Mouse (Mus musculus) liver, embryonic 12.5 days (tissue): ENCODE measurements around the gene Trpm6. TPM values are rescaled to one million over a fixed set of nuclear protein-coding genes. Genes with fewer than 3 reads are reported as not detected.
"Not testable (repeated sequence)": the region's sequence is repeated elsewhere in the genome, so short reads cannot be mapped to it uniquely, and the experiment has no call there.

Experiments used
- ATAC-seq: fragments of 200-750 bp; cut with Nextera tagmentation; 2 replicates; pipeline ENCODE4 v1.8.0; 2017; ENCODE audit warnings: moderate number of reproducible peaks, mild to moderate bottlenecking, moderate library complexity
- H3K27ac ChIP-seq: fragments of 300-500 bp; sonication (generic); 2 replicates; pipeline ENCODE4 v1.5.1; 2016; ENCODE audit warnings: mild to moderate bottlenecking
- H3K27me3 ChIP-seq: fragments of 300-500 bp; sonication (generic); replicated peaks from 2 replicates; pipeline ENCODE4 v1.6.1; 2016; ENCODE audit warnings: mild to moderate bottlenecking, moderate library complexity
- H3K36me3 ChIP-seq: fragments of 300-500 bp; sonication (generic); 2 replicates; pipeline ENCODE4 v1.6.1; 2016; ENCODE audit warnings: mild to moderate bottlenecking, moderate library complexity
- H3K4me1 ChIP-seq: fragments of 300-500 bp; sonication (generic); 2 replicates; pipeline ENCODE4 v1.6.1; 2016
- H3K4me2 ChIP-seq: fragments of 300-500 bp; sonication (generic); 2 replicates; pipeline ENCODE4 v1.6.1; 2016; ENCODE audit warnings: mild to moderate bottlenecking, moderate library complexity
- H3K4me3 ChIP-seq: fragments of 300-500 bp; sonication (generic); 2 replicates; pipeline ENCODE4 v1.5.1; 2016; ENCODE audit warnings: mild to moderate bottlenecking, moderate library complexity
- H3K9ac ChIP-seq: fragments of 300-500 bp; sonication (generic); 2 replicates; pipeline ENCODE4 v1.6.1; 2016; ENCODE audit warnings: mild to moderate bottlenecking, moderate library complexity
- H3K9me3 ChIP-seq: fragments of 300-500 bp; sonication (generic); replicated peaks from 2 replicates; pipeline ENCODE4 v1.6.1; 2016; ENCODE audit warnings: mild to moderate bottlenecking, moderate library complexity
- WGBS: fragments of 180-500 bp; shearing (Covaris S2); methylation state at CpG from one replicate; pipeline ENCODE4 v1.1.7; 2016; ENCODE audit not compliant: insufficient replicate concordance; 5-methylcytosine and 5-hydroxymethylcytosine counted together
- polyA plus RNA-seq: library from polyadenylated mRNA; unstranded; fragments of >200 nt; fragmentation: Nextera tagmentation; extraction: Ambion mirVana; gene quantifications from 2 replicates; pipeline ENCODE4 v1.2.1, GENCODE M21; 2016

Gene Trpm6
- 0.05 TPM in 1 of 2 replicates, not detected in the other for polyA plus RNA-seq

DNA sequence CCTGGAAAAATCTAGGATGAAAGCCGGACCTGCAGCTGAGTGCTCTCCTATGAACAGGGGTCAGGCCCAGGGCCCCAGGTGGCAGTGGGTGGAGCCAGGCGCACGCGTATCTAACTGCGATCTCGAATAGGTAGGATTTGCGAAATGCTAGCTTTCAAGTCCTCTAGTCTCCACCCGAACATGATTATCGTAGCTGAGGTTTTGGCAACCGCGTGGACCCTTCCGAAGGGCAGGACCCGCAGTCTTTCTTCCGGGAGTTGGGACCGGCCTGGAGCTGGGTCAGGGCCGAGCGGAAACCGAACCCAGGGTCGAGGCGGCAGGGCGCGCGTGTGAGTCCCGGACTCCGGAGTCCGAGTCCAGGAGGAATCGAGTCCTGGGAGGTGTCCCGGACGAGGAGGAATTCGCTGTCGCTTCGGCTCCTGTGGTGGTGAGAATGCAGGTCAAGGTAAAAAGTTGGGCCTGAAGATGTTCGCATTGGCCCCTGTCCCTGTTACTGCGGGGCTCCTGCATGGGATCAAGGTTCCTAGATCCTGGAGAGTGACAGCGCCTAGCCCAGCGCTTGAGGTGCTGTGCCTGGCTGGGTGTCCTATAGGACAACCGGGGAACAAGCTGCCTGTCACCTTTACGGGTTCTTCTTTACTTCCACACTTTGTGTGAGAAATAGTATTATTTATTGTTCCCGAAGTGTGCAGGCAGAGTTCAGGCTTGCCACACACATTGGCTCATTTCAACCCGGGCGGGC lies at the start of gene Trpm6:
Gene Trpm6, plus strand, starts transcription at position 386 of the 742 bp plus-strand sequence.
- ATAC-seq: no peak

DNA sequence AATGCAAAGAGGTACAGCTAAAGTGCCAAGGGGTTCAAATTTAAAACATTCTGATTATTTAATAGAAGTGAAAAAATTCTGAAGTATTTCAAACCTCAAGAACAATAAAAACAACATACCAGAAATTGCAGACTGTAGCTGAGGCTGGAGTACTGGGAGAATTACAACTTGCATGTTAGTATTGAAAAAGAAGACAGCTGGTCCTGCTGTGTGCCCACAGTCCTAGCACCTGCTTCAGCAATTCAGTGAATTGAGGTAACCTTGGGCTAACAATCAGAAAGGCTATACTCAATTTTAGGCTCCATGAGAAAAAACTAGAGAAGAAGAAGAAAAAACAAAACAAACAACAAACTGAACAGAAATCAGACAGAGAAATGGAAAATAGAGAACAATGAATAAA lies 41.7 kb upstream of the Trpm6 start:
- H3K36me3 ChIP-seq: peaks cover 6% of the 10 kb centered on the region; the same call in 1 of the 2 replicates
- ATAC-seq: no peak
- H3K4me1 ChIP-seq: peaks cover 11% of the 10 kb centered on the region
- H3K4me2 ChIP-seq: no peak overlapping the region
- H3K4me3 ChIP-seq: no peak overlapping the region
- no peaks in the 10 kb centered on the region for H3K9me3 ChIP-seq
- no peak overlapping the region for H3K27ac ChIP-seq
- no peak overlapping the region for H3K9ac ChIP-seq
- no peaks in the 10 kb centered on the region for H3K27me3 ChIP-seq

More for the DNA sequence above, at the start of gene Trpm6:
- H3K27ac ChIP-seq: no peak within 1 kb of the TSS
- no peaks in the 10 kb centered on the region for H3K36me3 ChIP-seq
- H3K4me1 ChIP-seq: 0 out of 2 replicates have a peak, but pooled peaks cover 5% of the 10 kb centered on the region
- no peaks in the 10 kb centered on the region for H3K9me3 ChIP-seq
- no peak within 1 kb of the TSS for H3K9ac ChIP-seq
- peak within 1 kb of the TSS; percentile 64 for H3K4me2 ChIP-seq
- peaks cover 24% of the 10 kb centered on the region for H3K27me3 ChIP-seq
- WGBS: 8% methylated on average over 41 of the region's 41 CpGs
- H3K4me3 ChIP-seq: peak within 1 kb of the TSS; percentile 34

DNA sequence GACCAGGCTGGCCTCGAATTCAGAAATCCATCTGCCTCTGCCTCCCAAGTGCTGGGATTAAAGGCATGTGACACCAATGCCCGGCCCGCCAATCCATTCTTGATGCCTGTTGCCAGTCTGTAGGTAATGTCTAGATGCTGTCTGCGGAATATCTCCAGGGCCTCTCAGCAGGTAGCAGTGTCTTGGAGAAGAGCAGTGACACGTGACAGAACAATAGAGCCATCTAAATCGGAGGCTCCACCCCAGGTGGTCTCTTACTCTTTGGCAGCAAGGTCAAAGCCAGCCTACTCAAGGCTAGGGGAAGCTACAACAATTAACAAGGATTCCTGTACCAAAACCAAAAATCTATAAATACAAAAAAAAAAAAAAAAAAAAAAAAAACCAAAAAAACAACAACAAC lies 38.9 kb upstream of the Trpm6 start:
- WGBS: 81% methylated on average over 6 of the region's 6 CpGs

DNA sequence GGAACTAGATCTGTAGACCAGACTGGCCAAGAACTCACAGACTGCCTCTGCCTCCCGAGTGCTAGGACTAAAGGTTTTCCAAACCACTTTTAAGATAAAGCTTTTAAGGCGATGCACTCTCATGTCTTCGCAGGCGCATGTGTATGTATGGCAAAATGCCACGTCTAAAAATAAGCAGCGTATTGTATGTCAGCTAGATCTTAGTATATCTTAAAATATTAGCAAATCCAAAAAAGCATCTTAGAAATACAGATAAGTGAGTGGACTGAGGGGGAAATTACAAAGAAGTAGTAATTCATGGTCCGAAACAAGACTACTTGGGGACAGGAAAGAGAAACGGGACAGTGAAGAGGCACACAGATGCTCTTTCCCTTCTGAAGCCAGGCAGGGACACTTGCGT lies 38.2 kb upstream of the Trpm6 start:
- ATAC-seq: no peak
- Histone ChIP-seq H3K4me3 (peak overlapping the region; percentile 98; the same call in 1 of the 2 replicates), H3K36me3 (peaks cover 20% of the 10 kb centered on the region), H3K9me3 (no peaks in the 10 kb centered on the region), H3K9ac (peak overlapping the region; percentile 98; the same call in 1 of the 2 replicates), H3K4me1 (peaks cover 35% of the 10 kb centered on the region), H3K4me2 (peak overlapping the region; percentile 77), H3K27me3 (no peaks in the 10 kb centered on the region), H3K27ac (peak overlapping the region; percentile 98)
- WGBS: 79% methylated on average over 9 of the region's 9 CpGs

More for the DNA sequence above, 38.9 kb upstream of the Trpm6 start:
- Histone ChIP-seq H3K36me3 (peaks cover 21% of the 10 kb centered on the region), H3K27me3 (no peaks in the 10 kb centered on the region), H3K27ac (no peak overlapping the region), H3K4me3 (no peak overlapping the region), H3K9me3 (no peaks in the 10 kb centered on the region), H3K9ac (no peak overlapping the region), H3K4me1 (peaks cover 31% of the 10 kb centered on the region), H3K4me2 (no peak overlapping the region)
- no peak for ATAC-seq

DNA sequence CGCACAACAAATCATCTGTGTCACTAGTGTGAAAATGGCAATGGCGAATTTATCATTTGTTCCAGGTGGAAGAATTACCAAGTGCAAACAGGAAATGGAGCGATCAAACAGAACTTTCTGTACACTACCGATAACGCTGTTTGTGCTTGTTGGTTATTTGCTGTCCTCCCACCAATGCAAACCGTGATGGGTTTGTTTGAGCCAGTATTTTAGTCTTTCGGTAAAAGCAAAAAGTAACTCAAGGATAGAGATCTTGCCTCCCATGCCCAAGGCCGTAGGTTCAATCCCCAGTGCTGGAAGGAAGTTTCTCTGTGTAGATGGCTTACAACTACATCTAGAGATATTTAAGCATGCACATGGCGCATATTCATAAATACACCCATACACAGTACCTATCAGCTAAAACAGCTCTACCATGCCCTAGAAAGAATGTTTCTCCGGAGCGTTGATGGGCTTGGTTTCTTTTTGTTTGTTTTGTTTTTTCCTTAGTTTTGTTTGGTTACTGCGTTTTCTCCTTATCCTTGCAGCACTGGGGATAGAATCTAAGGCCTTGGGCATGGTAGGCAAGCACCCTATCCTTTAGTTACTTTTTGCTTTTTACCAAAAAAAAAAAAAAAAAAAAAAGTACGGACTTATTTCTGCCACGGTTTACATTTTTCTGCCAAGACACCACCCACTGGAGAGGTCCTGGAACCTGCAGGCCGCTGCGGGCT lies 37.5 kb upstream of the Trpm6 start:
- H3K27me3 ChIP-seq: no peaks in the 10 kb centered on the region
- H3K4me1 ChIP-seq: peaks cover 39% of the 10 kb centered on the region
- no peak for ATAC-seq
- peaks cover 22% of the 10 kb centered on the region for H3K36me3 ChIP-seq
- H3K9me3 ChIP-seq: no peaks in the 10 kb centered on the region
- peak overlapping the region; percentile 98 for H3K9ac ChIP-seq
- peak overlapping the region; percentile 98 for H3K27ac ChIP-seq
- peak overlapping the region; percentile 77 for H3K4me2 ChIP-seq
- H3K4me3 ChIP-seq: peak overlapping the region; percentile 98
- 27% methylated on average over 16 of the region's 16 CpGs for WGBS

DNA sequence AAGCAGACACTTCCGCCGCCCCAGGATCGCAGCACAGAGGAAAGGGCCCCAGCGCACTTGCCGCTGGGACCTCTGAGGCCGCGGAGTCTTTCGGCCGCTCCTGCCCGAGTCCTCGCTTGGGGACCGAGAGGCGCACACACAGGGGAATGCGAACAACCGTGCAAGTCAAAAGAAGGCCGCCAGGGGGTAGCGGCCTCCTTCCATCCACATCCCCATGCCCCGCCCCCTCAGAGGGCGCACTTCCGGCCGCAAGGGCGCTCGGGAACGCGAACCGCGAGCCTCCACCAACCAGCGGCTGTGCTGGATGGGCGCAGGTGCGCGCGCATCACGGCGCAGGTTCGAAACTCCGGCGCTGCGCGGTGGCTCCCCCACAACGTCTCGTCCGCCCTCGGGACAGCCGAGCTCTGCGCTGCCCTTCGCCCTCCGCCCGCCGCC lies 36.9 kb upstream of the Trpm6 start, which contains the start of gene D030056L22Rik:
Gene D030056L22Rik, plus strand, starts transcription at position 328 of the 435 bp plus-strand sequence.
- Histone ChIP-seq H3K4me3 (peak within 1 kb of the TSS; percentile 98), H3K9me3 (no peaks in the 10 kb centered on the region), H3K4me1 (peaks cover 39% of the 10 kb centered on the region), H3K36me3 (peaks cover 28% of the 10 kb centered on the region), H3K27me3 (no peaks in the 10 kb centered on the region), H3K9ac (peak within 1 kb of the TSS; percentile 98), H3K27ac (peak within 1 kb of the TSS; percentile 98), H3K4me2 (peak within 1 kb of the TSS; percentile 77)
- peak; percentile 95 for ATAC-seq
- under 1% methylated on average over 49 of the region's 49 CpGs for WGBS

DNA sequence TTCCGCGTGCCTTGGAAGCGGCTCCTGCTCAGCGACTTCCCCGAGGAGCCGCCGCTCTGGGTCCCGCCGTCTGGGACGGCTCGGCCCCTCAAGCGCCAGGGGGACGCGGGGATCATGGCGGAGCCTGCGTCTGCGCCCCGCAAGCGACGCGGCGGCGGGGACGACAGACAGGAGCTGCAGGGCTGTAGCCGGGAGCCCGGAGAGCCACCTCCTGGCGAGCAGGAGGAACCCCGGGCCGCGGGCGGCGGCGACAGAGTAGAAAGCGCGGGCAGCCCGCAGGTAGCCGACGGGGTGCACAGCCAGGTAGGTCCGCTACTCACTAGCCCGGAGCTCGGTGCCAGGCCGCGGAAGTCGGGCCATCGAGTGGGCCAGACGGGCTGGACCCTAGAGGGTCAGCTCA lies 36.4 kb upstream of the Trpm6 start:
- Histone ChIP-seq H3K9ac (peak overlapping the region; percentile 98), H3K4me2 (peak overlapping the region; percentile 77), H3K36me3 (peaks cover 33% of the 10 kb centered on the region), H3K4me1 (peaks cover 39% of the 10 kb centered on the region), H3K27ac (peak overlapping the region; percentile 98), H3K4me3 (peak overlapping the region; percentile 98)
- under 1% methylated on average over 46 of the region's 46 CpGs for WGBS
- not testable (repeated sequence) for H3K27me3 ChIP-seq, H3K9me3 ChIP-seq
- ATAC-seq: peak; percentile 56

DNA sequence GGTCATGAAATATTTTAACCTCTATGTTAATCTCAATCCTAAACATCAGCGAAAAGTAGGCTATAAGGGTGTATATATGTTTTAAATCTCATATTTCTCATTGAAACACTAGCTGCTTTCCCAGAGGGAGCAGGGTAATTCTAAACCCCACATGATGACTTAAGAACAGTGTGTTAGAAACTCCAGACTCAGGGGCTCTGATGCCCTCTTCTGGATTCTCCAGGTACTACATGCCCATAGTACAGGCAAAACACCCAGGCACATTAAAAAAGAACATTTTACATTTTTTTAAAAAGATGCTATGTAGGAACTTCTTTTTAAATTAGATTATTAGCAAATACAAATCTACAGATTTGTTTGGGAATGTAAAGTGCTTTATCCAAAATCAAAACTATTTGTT lies 33.4 kb upstream of the Trpm6 start:
- Histone ChIP-seq H3K4me2 (peak overlapping the region; percentile 77), H3K4me1 (peaks cover 37% of the 10 kb centered on the region), H3K27ac (no peak overlapping the region), H3K36me3 (peaks cover 43% of the 10 kb centered on the region), H3K4me3 (no peak overlapping the region; the same call in 1 of the 2 replicates), H3K9ac (no peak overlapping the region; the same call in 1 of the 2 replicates), H3K9me3 (no peaks in the 10 kb centered on the region), H3K27me3 (no peaks in the 10 kb centered on the region)
- no peak for ATAC-seq
- WGBS: 18% methylated on average over 1 of the region's 1 CpGs

DNA sequence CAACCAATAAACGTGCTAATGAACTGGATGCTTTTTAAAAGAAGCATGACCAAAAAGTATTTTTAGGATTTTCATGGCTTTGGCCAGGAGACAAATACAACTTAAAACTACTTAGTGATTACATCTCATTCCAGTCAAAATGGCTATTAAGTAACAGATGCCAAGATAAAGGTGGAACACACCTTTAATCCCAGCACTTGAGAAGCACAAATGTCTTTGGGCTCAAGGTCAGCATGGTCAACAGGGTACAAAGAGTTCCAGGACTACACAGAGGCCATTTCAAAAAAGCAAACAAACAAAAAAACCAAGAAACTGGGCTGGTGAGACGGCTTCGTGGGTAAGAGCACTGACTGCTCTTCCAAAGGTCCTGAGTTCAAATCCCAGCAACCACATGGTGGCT lies 29.4 kb upstream of the Trpm6 start:
- ATAC-seq: no peak
- Histone ChIP-seq H3K9me3 (no peaks in the 10 kb centered on the region), H3K27me3 (no peaks in the 10 kb centered on the region), H3K36me3 (peaks cover 34% of the 10 kb centered on the region), H3K9ac (no peak overlapping the region), H3K27ac (no peak overlapping the region), H3K4me1 (peaks cover 14% of the 10 kb centered on the region), H3K4me2 (no peak overlapping the region), H3K4me3 (no peak overlapping the region)
- 81% methylated on average over 3 of the region's 3 CpGs for WGBS

DNA sequence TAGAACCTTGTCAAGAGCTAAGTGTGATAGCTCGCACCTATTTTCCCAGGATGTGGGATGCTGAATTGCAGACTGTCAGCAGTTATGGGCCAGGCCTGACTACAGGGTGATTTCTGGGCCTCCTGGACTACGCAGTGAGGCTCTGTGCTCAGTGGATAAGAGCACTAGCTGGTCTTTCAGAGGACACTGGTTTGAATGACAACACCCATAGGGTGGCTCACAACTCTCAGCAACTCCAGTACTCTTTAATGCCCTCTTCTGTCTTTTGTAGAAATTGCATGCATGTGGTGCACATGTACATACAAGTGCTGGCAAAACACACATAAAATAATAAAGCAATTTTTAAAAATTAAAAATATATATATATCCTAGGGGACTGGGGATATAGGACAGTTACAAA lies 24.6 kb upstream of the Trpm6 start:
- Histone ChIP-seq H3K4me2 (no peak overlapping the region), H3K4me3 (no peak overlapping the region), H3K27me3 (no peaks in the 10 kb centered on the region), H3K36me3 (no peaks in the 10 kb centered on the region), H3K9me3 (no peaks in the 10 kb centered on the region), H3K27ac (no peak overlapping the region), H3K9ac (no peak overlapping the region), H3K4me1 (no peaks in the 10 kb centered on the region)
- ATAC-seq: peak; percentile 77
- 52% methylated on average over 2 of the region's 2 CpGs for WGBS

DNA sequence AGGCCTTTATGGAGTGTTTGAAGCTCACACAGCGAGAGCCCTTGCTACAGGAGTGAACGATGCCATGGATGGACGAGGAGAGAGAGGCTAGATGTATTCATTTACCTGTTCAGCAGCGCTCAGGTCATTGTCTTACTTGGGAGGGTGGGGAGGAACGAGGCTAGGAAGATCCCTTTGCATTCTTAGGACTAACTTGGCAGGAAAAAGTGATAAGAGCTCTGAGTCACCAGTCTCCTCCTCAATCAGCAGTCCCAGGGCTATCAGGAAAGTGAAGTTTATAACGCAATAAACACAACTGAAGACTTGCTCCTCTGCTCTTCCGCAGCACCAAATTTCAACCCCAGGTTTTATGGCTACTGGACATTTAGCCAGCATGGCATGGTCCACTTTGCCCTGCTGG lies 19.5 kb upstream of the Trpm6 start:
- 42% methylated on average over 7 of the region's 7 CpGs for WGBS
- H3K4me1 ChIP-seq: no peaks in the 10 kb centered on the region
- no peak overlapping the region for H3K27ac ChIP-seq
- H3K9ac ChIP-seq: no peak overlapping the region
- no peak overlapping the region for H3K4me3 ChIP-seq
- no peaks in the 10 kb centered on the region for H3K9me3 ChIP-seq
- H3K36me3 ChIP-seq: no peaks in the 10 kb centered on the region
- no peak overlapping the region for H3K4me2 ChIP-seq
- H3K27me3 ChIP-seq: no peaks in the 10 kb centered on the region
- no peak for ATAC-seq

DNA sequence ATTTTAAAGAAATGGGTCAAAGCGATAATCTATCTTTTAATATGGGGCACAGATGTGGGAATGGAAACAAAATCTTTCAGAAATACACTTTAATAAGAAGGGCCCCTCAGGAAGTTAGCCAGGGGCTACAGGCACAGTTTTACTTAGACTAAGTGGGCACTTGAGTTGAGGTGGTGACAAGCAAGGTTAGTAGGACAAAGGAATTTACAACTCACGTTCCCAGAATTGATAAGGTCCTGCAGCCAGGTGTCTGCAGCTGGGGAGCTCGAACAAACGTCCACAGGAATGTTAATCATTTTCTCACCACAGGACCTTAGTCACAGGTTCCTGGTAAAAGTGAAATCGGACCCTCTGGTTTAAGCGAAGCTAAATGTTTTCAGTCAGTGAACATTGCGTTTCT lies 18.7 kb upstream of the Trpm6 start:
- Histone ChIP-seq H3K27ac (no peak overlapping the region), H3K9ac (no peak overlapping the region), H3K4me1 (no peaks in the 10 kb centered on the region), H3K9me3 (no peaks in the 10 kb centered on the region), H3K4me2 (no peak overlapping the region), H3K4me3 (no peak overlapping the region), H3K36me3 (no peaks in the 10 kb centered on the region), H3K27me3 (no peaks in the 10 kb centered on the region)
- ATAC-seq: no peak
- 43% methylated on average over 7 of the region's 7 CpGs for WGBS
